Mouse (Mus musculus) erythroblast, embryonic 14.5 days (primary cell): Measurements from ENCODE around the gene Trhr2.

Source experiments
- GATA1 ChIP-seq: IDR thresholded peaks from 2 replicates; pipeline ENCODE4 v1.6.1; 2012; ENCODE audit warnings: low read length, inconsistent platforms, mixed read lengths
- TAL1 ChIP-seq: IDR thresholded peaks from 3 replicates; pipeline ENCODE4 v1.6.1; 2012; ENCODE audit warnings: low read length, inconsistent platforms, mixed read lengths

- TF ChIP-seq TAL1 (no peak), GATA1 (no peak)
Observed at GRCm38 (mm10) chr8:122343341-122343740, 17.2 kb downstream of the Trhr2 start.
